Mouse (Mus musculus) urinary bladder, postnatal 36 days (tissue): ENCODE data around the gene Wfikkn2.

ENCODE experiments used
- DNase-seq, 2 experiments: peaks; one replicate each; pipeline ENCODE4 v3.0.0; 2022; ENCODE audit warnings: low spot score in 2 of 2, mixed read lengths in 1 of 2

Gene Wfikkn2

DNA sequence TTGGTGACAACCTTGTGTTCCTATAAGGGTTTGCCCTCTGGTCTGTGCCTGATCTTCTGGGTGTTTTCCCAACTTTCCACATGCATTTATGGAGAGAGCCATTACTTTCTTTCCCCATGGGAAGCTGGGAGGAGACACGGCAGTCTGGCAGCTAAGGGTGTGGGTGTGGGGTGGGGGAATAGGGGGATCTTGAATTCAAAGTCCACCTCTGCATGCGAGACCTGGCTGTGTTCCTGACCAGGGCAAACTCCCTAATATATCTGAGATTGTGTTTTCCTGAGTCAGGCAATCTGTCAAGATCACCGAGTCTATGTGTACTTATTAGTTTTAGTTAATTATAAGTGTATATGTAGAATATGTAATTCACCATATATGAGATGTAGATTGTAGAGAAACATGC, 49.5 kb downstream of the Wfikkn2 start:
- DNase-seq = no peak

DNA sequence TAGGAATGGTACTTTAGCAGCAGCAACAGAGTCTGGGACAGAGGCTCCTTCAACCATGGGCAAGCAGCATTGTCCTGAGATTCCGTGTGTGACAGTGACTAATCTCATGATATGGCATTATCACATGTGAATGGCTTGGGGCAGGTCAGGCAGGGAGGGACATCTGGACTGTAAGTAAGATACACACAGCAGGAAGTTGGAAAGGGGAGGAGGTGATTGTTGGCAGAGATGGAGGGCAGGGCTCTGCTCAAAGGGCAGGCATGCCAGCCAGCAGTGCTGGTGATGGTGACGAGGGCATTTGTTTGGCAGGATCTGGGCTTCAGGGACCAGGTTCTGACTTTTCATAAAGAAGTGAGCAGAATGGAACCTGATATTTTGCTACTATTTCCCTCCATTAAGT, 52.7 kb downstream of the Wfikkn2 start:
- DNase-seq = peak in 1 of 2 experiments; percentile 40

DNA sequence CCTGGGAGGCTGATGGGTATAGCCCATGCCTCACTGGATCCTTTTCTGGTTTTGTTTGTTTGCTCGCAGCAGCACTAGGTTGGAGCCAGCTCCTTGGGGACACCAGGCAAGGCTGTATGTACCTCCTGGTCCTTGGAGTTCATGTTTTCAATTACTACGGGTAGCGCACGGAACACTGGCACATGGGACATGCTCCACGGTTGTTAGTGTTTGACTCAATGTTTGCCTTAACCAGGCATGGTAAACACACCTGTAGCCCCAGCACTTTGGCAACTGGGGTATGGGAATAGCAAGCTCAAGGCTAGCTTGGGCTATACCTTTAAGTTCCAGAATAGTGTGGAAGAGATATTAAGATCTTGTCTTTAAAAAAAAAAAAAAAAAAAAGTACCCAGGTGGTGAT, 55.1 kb downstream of the Wfikkn2 start:
- no peak for DNase-seq

DNA sequence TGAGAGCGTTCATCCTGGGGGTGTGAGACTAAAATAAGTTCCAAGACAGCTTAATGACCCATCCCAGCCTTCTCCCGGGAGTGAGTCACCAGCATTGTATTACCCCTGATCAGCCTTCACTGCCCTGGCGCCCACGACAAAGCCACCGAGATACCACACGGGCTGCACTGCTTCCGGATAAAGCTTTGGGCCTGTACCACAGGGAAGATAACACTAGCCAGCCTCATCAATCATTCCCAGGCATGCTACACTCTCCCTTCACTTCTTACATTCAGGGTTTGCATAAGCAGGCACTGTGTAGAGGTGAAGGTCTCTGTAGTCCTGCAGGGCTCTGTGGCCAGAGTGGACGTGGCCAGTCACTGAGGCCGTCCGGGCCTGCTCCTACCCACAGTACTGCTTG, 56.2 kb downstream of the Wfikkn2 start:
- DNase-seq = no peak
